Mouse (Mus musculus): ENCODE measurements around the gene Snx13.

Snx13 gene

DNA sequence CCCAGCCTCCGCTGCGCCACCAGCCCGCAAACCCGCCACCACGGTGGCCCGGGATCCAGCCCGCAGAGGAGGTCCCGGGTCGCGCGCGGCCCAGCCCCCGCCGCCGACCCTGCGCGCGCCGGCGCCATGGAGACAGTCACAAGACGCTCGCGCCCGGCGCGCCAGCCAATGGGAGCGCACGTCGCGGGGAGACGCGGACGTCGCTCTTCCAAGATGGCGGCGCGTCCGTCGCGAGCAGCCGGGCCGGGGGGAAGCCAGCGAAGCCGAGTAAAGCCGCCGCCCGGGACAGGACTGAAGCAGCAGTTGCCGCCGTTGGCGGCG, at the start of gene Snx13:
Snx13 (plus strand) TSS at position 188 of the 321 bp plus-strand sequence.
- peak; percentile 75 to 88 for DNase-seq (ENCODE audit: low spot score in 2 of 2)

DNA sequence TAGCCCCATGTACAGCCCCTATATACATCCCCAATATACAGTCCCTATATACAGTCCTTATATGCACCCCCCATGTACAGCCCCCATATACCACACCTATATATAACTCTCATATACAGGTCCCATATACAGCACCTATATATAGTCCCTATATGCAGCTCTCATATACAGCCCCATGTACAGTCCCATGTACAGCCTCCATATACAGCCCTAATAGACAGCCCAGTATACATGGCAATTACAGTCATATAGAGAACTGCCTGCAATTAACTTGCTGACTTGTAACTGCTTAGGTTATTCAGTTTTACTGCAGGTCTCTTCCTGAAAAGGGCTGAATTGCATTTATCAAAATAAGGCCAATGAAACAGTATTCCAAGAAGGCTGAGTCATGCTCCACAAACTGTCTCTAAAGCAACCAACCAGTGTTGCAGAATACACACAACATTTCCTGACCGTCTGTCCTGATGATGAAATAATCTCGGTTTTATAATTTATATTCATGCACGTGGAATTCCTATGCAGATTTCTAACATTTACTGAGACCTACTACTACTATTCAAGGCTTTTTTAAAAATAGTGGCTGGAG, 49.3 kb upstream of the Snx13 start:
- DNase-seq (ENCODE audit: low spot score in 2 of 2) = no peak

DNA sequence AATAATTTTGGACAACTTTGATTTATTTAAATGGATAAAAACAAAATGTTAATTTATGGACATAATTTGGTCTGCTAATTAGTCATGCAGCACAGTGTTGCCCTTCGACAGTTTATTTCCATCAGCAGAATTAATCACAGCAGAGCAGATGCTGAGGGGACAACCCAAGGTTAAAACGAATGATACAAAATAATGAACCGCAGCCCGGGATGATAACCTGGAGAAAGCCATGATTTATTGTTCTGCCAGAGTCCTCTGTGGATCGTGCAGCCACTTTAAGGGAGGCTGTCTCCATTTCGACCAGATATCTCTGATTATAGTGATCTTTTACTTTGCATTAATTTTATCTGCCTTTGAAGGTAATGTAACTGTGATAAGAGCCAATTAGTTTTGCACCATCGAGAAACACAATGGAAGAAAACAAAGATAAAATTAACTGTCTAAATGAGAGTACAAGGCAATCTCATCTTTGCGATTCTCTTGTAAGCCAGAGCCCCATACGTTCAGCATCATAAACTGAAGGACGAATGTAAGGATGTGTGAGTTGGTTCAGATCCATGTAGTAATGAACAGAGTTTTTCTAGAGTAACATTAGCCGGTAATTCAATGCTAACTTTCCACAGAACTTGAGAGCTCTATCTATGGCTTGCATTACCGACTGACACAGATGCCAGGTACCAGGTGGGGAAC, 48.1 kb upstream of the Snx13 start:
- no peak for DNase-seq (ENCODE audit: low spot score in 2 of 2)

DNA sequence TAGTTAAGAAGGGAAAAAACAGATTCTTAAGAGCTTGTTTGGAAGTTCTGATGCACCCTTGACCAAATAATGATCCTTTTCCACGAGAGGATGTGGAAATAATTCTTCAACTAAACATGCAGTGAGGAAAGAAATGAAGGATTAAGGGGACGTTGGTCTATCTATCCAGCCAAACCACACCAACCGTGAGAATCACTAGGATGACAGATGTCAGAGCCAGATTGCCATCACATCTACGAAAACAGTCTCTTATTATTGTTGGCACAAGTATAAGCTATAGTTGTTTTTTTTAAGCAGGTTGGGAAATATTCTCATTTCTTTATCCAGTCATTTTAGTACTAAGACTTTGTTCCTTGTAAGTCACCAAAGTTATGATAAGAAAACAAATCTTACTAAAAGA, 46.7 kb upstream of the Snx13 start:
- no peak for DNase-seq (ENCODE audit: low spot score in 2 of 2)

DNA sequence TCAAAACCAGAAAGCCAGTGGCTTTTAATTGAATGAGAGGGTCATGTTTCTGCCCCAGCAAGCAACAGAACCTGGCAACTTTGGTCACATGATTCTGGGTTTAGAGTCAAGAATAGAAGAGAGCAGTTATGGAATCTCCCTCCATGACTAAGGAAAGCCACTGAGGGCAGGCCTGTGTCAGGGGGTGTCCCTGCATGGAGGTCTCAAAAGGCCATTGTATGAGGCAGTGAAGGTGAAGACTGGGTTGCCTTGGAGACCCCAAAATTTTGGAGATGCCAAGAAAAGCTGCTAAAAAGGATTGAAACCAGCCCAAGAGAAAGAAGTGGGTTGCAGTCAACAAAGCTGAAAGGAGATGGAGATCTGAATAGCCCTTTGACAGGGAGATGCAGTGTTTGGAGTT, 41.2 kb upstream of the Snx13 start:
- no peak for DNase-seq (ENCODE audit: low spot score in 2 of 2)

DNA sequence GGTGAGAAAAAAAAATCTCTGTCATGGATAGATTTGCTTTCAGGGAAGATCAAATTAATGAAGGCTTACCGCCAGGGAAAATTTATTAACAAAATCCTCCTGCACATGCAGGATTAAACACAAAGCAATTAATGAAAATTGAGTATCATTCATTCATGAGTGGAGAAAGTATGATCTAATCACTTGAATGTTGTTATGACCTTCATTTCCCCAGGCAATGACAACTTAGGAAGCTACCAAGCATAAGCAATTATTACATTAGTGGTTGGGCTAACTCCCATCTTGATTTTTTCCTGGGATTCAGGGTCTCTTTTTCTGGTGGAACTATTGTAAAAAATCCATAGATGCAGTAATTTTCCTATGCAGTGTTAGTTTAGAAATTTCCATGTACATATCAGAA, 39.1 kb upstream of the Snx13 start:
- DNase-seq (ENCODE audit: low spot score in 2 of 2) = no peak

DNA sequence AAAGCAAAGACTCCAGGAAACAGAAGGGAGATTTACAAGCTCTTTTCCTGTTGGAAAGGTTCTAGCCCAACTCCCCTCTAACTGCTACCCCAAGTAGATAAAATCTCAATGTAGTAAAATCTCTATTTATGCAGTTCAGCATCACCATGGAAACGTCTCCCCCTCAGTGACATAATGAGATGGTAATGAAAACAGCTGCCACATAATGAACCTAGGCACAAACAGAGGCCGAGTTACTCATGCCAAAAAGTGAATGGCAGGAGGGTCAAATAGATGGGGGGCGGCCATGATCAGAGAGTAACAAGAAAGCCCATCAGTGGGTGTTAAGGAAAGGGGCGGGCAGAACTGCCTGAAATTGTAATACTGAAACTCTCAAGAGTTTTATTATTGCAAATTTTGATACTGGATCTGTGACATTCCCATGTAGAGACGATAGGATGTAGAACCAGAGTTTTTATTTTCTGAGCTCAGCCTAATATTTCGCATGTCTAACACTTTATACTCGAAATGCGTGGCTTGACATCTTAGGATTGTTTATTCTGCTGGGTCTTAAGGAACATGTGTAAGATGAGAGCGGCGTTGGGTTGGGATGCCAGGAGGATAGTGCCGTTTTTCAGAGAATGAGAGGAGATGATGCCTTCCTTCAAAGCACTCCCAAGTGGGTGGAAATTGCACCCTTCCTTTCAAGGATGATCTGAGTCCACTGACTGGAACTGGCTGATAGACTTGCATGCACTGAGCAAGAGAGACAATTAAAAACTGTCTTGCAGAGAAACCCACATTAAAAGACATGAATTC, 38.4 kb upstream of the Snx13 start:
- DNase-seq (ENCODE audit: low spot score in 2 of 2) = peak in 1 of 2 experiments; percentile 7

DNA sequence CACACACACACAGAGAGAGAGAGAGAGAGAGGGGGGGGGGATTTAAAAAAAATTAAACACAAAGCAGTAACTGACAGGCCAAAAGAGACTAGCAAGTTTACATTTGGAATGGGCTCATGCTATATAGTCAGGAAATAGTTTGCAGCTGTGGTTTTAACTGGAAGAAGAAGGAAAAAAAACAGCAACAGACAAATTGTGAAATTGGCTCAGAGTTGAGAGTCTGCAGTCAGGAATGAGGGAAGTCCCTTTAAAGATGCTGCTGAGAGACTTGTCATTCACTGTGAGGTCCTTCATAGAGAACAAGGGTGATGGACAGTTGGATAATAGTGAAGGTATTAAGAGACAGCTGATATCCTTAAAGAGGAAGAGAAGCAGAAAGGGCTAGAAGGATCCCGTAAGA, 35.5 kb upstream of the Snx13 start:
- DNase-seq (ENCODE audit: low spot score in 2 of 2) = no peak

DNA sequence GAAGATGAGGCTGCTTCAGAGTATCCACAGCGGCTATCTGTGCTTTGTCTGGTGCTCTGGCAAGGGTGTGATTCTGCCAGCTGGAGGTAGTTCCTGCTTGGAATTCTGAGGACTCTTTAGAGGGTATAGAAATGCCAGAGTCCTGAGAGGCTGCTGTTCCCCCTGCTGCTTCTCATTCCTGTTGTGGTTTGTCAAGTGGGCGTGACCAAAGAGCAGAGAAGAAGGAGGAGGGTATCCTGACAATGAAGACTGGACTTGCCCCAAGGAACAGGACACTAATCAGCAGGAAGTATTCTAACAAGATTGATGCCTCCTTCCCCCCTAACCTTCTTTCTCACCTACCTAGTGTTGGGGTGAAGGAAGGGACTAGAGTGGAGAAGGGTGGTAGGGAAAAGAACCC, 33.0 kb upstream of the Snx13 start:
- no peak for DNase-seq (ENCODE audit: low spot score in 2 of 2)

DNA sequence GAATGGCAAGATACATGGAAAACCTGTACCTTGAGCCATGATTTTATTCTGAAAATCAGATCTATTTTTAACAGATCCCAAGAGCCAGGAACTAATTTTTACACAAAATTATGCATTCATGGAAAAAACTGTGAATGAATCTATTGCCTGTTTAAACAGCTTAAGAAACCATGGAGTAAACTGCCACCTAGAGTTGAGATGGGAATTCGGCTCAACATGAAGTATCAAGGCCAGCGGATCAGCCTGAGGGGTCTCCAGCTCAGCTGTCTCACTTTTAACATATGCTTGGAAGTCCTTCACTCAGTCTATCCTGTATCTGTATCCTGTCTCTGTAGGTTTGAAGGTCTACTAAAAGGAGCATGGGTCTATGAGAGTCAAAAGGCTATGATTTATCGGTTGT, 30.9 kb upstream of the Snx13 start:
- DNase-seq (ENCODE audit: low spot score in 2 of 2) = peak in 1 of 2 experiments; percentile 9

DNA sequence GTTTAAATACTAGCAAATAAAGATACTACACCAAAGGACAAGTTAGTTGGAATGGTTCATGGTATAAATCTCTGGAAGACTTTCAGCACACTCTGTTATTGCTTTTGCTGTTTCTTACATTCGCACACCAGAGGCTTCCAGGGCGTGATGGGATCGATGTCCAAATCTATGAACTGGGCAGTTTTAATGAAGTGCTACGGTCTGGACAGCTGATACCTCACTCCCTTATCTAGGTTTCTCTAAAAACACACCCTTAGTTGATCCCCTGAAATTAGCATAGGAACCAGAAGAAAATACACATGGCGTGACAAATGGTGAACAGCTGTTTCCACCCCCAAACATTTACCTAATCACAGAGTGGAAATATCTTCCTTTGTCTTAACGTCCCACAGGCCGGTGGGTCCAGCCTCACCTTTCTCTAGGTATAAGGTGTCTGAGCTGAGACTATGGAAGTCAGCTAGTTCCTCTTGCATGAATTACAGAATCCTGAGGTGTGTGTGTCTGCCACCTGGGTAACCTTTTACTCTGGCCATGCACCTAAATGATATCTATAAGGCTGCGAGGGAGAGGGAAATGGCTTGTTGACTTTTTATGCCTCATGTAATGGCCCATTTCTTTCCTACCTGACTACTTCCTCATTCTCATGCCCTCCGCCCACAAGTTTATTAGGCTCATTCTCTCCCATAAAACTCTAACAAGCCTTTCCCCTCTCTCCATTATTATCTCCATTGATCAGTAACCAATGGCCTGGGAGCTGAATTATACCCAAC, 30.3 kb upstream of the Snx13 start:
- no peak for DNase-seq (ENCODE audit: low spot score in 2 of 2)

DNA sequence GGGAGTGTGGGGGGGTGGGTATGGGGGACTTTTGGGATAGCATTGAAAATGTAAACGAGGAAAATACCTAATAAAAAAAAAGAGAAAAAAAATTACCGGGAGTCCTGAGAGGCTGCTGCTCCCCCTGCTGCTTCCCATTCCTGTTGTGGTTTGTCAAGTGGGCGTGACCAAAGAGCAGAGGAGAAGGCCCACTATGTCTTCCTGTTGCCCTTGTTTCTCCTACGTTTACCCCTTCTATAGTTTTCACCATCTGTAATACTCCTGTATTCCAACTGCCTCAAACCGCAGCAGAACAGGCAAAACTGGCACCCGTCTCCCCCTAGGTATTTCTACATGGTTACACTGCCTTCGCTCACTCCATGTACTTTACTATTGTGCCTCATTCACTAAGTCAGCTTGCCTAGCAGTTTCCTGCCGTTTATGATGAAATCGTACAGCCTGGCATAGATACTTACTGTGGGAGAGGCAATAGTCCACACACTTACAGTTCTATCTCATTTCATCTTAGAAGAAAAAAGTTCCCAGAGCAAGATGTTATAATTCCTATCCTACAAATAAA, 28.2 kb upstream of the Snx13 start:
- DNase-seq (ENCODE audit: low spot score in 2 of 2) = no peak

DNA sequence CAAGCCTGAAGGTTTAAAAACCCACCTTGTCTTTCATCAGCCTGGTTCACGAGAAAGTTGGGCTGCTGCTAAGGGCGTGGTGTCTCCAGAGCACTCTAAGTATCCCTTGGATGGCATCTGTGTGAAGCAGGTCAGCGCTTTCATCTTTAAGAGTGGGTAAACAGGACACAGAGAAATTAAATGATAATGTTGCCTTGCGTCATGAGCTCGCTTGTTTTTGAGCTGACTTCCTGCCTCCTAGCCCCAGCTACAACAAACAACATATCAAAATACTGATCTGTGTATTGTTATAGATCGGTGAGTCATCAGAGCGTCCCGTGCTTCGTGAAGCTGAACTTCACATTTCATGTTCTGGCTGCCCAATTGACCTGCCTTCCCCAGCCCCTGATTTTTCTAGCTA, 25.7 kb upstream of the Snx13 start:
- DNase-seq (ENCODE audit: low spot score in 2 of 2) = no peak

DNA sequence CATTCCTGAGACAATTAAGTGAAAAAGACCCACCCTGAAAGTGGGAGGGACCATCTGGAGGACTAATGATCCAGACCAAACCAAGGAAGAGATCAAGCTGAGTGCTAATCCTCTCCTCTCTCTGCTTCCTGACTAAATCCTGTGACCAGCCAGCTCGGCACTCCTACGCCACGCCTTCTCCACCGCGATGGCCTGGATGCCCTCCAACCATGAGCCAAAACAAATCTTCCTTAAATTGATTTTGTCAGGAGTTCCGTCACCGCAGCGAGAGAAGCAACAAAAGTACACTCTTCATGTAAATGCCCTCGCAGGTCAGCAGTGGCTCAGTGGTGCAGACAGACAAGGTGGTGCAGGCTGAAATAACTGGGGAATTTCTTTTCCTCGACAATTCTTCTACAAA, 24.9 kb upstream of the Snx13 start:
- no peak for DNase-seq (ENCODE audit: low spot score in 2 of 2)

DNA sequence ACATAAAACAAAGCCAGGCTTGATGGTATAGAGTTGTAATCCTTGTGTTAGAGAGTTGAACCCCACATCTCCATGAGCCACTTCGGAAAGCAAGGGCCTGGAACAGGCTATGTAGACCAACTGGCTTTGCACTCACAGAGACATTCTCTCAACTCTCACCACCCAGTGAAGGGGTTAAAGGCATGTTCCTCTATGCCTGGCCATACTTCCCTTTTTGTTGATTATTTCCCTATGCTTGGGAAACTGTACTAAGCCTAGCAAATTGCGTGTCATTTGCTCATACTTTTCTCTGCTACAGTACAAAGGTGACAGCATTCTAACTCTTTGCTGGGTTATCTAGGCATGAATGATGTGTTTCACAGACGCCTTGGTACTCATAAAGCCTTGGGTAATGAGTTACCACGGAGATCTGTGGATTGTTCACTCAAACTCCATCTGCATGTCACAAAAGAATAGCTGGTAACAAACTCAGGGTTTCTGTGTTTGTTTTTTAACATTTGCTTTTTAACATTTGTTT, 21.0 kb upstream of the Snx13 start:
- DNase-seq (ENCODE audit: low spot score in 2 of 2) = no peak

DNA sequence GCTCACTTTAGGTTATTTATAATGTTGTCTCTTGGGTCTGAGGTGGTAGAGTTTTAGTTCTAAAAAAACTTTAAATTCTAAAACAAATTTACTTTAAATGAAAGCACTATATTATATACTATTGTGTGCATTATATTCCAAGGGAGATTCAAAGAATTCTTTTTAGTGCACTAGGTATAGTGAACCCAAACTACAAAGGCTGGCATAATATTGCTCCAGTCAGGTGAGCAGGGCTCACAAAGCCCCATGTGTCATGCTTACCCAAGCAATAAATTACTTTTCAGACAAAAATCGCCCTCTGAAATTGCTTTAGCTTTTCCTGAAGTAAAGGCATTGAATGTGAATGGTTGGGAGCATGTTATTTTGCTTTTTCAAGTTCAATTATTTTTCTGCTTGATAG, 19.5 kb upstream of the Snx13 start:
- DNase-seq (ENCODE audit: low spot score in 2 of 2) = no peak

DNA sequence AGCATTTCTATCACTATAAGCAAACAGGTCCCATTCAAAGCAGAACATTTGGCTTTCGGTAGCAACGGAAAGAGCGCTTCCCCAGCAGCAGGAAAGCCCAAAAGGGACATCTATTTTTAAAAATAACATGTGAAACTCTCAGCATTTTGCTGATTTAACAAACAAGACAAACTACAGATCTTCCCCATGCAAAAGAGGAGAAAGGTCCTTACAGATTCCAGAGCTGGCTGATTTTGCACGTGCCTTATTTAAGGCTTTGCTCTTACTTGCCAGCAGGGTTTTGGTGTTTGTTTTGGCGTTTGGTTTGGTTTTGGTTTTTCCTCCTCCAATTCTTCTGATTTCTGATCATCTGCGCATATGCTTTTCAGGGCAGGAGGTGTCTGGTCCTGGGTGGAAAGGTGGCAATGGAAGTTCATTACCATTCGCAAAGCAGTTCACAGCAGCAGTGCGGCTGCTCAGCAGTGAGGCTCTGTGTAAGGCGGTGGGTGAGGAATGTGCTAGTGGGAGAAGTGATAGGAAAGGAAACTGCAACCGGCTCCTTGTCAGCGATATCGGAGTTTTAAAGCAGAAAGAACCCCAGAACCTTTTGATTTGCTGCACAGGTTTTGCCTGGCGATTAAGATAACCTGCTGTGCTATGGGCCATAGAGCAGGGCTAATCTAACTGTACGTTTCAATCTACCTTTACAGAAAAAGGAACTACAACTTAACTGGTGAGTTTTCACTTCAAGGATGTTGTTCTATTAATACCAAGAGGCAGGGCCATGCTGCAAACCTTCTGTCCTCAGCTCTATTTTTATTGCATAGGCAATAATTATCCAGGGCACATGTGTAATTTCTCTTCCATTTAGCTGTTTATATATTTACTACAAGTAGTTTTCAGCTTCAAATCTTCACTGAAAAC, 8.1 kb upstream of the Snx13 start:
- DNase-seq (ENCODE audit: low spot score in 2 of 2) = no peak

DNA sequence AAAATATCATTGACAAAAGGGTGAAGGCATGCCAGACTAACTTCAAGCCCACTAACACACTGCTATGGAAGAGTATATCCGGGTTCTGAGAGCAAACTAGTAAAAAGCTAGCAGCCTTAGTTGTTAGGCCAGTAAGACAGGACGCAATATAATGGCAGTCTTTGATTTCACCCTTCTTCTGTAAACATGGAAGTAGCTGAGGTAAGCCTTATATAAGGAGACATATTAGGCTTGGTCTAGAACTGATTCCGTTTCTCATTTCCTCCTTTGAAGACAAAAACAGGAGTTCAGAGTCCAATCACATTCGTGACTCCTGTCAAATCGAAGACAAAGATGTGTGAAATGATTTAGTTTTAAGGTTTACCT, 7.4 kb upstream of the Snx13 start:
- no peak for DNase-seq (ENCODE audit: low spot score in 2 of 2)

DNA sequence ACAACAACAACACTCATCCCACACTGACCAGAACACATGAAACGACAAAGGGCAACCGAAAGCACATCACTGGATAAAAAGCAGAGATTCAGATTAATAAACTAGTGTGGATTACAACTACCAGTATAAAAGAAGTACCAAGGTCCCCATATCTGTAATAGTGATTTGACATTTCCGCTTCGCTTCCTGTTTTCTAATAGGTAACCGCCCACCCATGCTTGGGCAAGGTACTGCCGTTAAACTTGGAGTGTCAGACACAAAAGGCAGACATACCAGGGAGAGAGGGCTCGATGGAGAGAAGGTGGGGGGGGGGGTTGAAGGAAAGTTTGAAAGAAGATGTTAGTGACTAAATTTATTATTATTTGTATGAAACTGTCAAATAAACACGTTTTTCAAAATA, 5.0 kb upstream of the Snx13 start:
- no peak for DNase-seq (ENCODE audit: low spot score in 2 of 2)

DNA sequence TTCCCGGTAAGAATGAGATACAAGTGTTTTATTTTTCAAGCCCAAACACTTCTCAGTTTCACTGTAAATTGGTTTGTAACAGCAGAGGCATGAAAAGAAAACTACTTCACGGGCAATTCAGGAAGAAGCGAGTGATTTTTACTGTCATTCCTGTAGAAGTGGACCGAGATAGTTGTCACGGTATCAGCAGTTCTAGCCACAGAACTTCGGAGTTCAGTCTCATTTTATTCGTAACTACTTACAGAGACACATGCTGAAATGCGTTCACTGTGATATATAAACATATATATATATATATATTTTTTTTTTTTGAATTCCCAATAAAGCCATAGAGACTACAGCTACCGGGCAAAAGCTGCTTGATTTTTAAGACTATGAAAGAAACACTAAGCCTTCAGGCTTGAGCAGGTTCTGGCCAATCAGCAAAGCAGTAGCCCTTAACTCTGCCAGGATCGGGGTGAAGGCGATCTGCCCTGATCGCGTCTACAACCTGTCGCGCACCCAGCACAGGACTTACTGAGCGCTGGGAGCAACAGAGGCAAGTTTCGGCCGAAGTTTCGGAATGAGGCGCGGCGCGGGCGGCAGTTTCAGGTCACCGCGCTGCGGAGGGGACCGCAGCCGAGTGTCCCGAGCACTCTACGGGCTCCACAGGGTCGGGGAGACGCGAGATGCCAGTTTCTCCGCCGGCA, 532 bp upstream of the Snx13 start:
- DNase-seq (ENCODE audit: low spot score in 2 of 2) = no peak

Data from cerebellum, postnatal 4 days (tissue).